Mouse (Mus musculus): Measurements from ENCODE around the gene Lrig2. TPM values are rescaled to one million over a fixed set of nuclear protein-coding genes. Genes with fewer than 3 reads are reported as not detected.
"Not testable (repeated sequence)": the region's sequence is repeated elsewhere in the genome, so short reads cannot be mapped to it uniquely, and the experiment has no call there.

Gene Lrig2
- polyA plus RNA-seq, 1 experiment from 2014 or later = 6.4 TPM

- Histone ChIP-seq H3K9me3 (ENCODE audit: control insufficient read depth) (no peaks in the 10 kb centered on the region), H3K4me1 (replicated peaks; ENCODE audit: control insufficient read depth, insufficient read depth, low read length) (no peaks in the 10 kb centered on the region), H3K4me3 (ENCODE audit: low read depth, low read length) (peak overlapping the region; percentile 21; the same call in 1 of the 2 replicates), H3K9ac (ENCODE audit: low read depth, low read length) (0 out of 2 replicates have a peak overlapping the region, but pooled peaks have one; percentile 7), H3K36me3 (ENCODE audit: control insufficient read depth, insufficient read depth) (no peaks in the 10 kb centered on the region), H3K4me2 (replicated peaks; ENCODE audit: low read depth) (peak overlapping the region; percentile 55), H3K27me3 (replicated peaks; ENCODE audit: control insufficient read depth, insufficient read depth, low read length) (no peaks in the 10 kb centered on the region), H3K27ac (ENCODE audit: low read depth, low read length) (no peak overlapping the region)
- ATAC-seq = no peak
- WGBS = 5% methylated on average over 9 of the region's 9 CpGs
- TF ChIP-seq CTCF (IDR thresholded peaks at IDR 0.05; ENCODE audit: low read depth) = 0 out of 2 replicates have a peak, but pooled peaks have one; percentile 15
Measured at GRCm38 (mm10) chr3:104434246-104434696, 77.4 kb downstream of the Lrig2 start.

GRCm38 (mm10) chr3:104432651-104433050, 79.1 kb downstream of the Lrig2 start:
- 70% methylated on average over 6 of the region's 6 CpGs for WGBS

DNA sequence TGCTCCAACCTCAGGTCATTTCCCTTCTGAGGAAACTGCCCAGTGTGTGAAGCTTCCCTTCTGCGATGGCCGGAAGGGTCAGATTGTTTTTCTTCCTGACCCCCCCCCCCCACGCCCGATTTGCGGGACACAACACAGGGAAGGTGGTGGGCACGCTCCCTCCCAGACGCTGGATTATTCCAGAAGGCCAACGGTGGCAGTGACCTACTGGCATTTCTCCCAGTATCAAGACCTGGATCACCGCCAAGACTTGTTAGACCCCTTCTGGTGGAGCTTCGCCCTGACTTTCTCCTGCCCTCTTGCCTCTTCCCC, 79.9 kb downstream of the Lrig2 start:
- ATAC-seq = no peak
- H3K27ac ChIP-seq (ENCODE audit: low read depth, low read length) = no peak overlapping the region
- H3K4me1 ChIP-seq (replicated peaks; ENCODE audit: control insufficient read depth, insufficient read depth, low read length) = no peaks in the 10 kb centered on the region
- no peak overlapping the region for H3K4me2 ChIP-seq (replicated peaks; ENCODE audit: low read depth)
- no peaks in the 10 kb centered on the region for H3K27me3 ChIP-seq (replicated peaks; ENCODE audit: control insufficient read depth, insufficient read depth, low read length)
- no peak overlapping the region for H3K9ac ChIP-seq (ENCODE audit: low read depth, low read length)
- TF ChIP-seq CTCF (IDR thresholded peaks at IDR 0.05; ENCODE audit: low read depth) = no peak
- no peaks in the 10 kb centered on the region for H3K9me3 ChIP-seq (ENCODE audit: control insufficient read depth)
- WGBS = 40% methylated on average over 10 of the region's 10 CpGs
- H3K4me3 ChIP-seq (ENCODE audit: low read depth, low read length) = no peak overlapping the region
- no peaks in the 10 kb centered on the region for H3K36me3 ChIP-seq (ENCODE audit: control insufficient read depth, insufficient read depth)

More at GRCm38 (mm10) chr3:104432651-104433050, 79.1 kb downstream of the Lrig2 start:
- Histone ChIP-seq H3K4me1 (replicated peaks; ENCODE audit: control insufficient read depth, insufficient read depth, low read length) (no peaks in the 10 kb centered on the region), H3K4me3 (ENCODE audit: low read depth, low read length) (no peak overlapping the region), H3K36me3 (ENCODE audit: control insufficient read depth, insufficient read depth) (no peaks in the 10 kb centered on the region), H3K27me3 (replicated peaks; ENCODE audit: control insufficient read depth, insufficient read depth, low read length) (no peaks in the 10 kb centered on the region), H3K4me2 (replicated peaks; ENCODE audit: low read depth) (no peak overlapping the region), H3K9me3 (ENCODE audit: control insufficient read depth) (no peaks in the 10 kb centered on the region), H3K27ac (ENCODE audit: low read depth, low read length) (no peak overlapping the region), H3K9ac (ENCODE audit: low read depth, low read length) (no peak overlapping the region)
- no peak for TF ChIP-seq CTCF (IDR thresholded peaks at IDR 0.05; ENCODE audit: low read depth)
- ATAC-seq = no peak

DNA sequence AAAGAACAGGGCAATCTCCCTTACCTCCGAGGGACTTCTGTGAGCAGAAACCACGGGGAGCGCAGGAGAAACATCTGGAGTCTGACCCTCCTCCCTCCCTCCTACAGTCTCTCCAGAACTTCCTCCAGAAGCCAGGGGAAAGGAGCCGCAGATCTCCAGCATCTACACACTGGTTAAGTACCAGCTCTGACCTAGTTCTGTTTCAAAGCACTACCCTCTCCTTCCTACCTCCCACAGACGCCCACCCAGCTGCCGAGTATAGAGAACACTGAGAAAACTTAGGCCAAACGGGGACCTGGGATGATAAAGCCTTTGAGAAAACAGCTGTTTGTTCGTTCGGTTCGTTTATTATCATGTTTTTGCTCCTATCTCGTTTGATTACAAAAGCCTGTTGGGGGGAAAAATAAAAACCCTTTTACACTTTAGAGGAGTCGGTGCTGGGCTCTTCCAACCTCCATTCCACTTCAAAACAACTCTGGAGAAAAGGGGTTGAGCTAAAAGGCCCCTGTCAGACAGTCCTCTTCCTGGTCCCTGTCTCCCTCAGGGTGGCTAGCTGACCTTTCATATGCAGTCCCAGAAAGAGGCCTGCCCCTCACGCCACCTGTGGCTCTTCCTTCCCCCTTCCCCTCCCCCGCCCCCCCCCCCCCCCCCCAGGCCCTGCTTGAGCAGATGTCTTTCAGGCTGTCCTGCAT, 80.4 kb downstream of the Lrig2 start:
- Histone ChIP-seq H3K36me3 (ENCODE audit: control insufficient read depth, insufficient read depth) (no peaks in the 10 kb centered on the region), H3K27ac (ENCODE audit: low read depth, low read length) (no peak overlapping the region), H3K27me3 (replicated peaks; ENCODE audit: control insufficient read depth, insufficient read depth, low read length) (no peaks in the 10 kb centered on the region), H3K9ac (ENCODE audit: low read depth, low read length) (no peak overlapping the region), H3K9me3 (ENCODE audit: control insufficient read depth) (no peaks in the 10 kb centered on the region), H3K4me1 (replicated peaks; ENCODE audit: control insufficient read depth, insufficient read depth, low read length) (no peaks in the 10 kb centered on the region), H3K4me2 (replicated peaks; ENCODE audit: low read depth) (no peak overlapping the region), H3K4me3 (ENCODE audit: low read depth, low read length) (no peak overlapping the region)
- no peak for TF ChIP-seq CTCF (IDR thresholded peaks at IDR 0.05; ENCODE audit: low read depth)
- WGBS = 32% methylated on average over 14 of the region's 14 CpGs
- no peak for ATAC-seq

DNA sequence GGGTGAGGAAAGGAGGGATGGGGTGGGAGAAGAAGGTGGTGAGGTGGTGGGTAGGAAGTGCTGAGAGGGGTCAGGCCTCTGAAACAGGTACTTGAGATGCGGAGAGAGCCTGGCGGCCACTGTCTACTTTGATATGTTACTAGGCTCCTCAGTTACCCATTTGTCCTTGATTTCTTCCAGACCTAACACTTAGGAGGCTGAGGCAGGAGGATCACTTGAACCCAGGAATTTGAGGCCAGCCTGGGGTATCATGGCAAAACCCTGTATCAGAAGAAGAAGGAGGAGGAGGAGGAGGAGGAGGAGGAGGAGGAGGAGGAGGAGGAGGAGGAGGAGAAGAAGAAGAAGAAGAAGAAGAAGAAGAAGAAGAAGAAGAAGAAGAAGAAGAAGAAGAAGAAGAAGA, 84.4 kb downstream of the Lrig2 start:
- H3K4me1 ChIP-seq (replicated peaks; ENCODE audit: control insufficient read depth, insufficient read depth, low read length); H3K4me2 ChIP-seq (replicated peaks; ENCODE audit: low read depth); H3K27ac ChIP-seq (ENCODE audit: low read depth, low read length); H3K27me3 ChIP-seq (replicated peaks; ENCODE audit: control insufficient read depth, insufficient read depth, low read length); H3K9ac ChIP-seq (ENCODE audit: low read depth, low read length); ATAC-seq; H3K9me3 ChIP-seq (ENCODE audit: control insufficient read depth); H3K4me3 ChIP-seq (ENCODE audit: low read depth, low read length); H3K36me3 ChIP-seq (ENCODE audit: control insufficient read depth, insufficient read depth): not testable (repeated sequence)
- 90% methylated on average over 2 of the region's 2 CpGs for WGBS

GRCm38 (mm10) chr3:104424346-104424745, 87.4 kb downstream of the Lrig2 start:
- Histone ChIP-seq H3K27me3 (replicated peaks; ENCODE audit: control insufficient read depth, insufficient read depth, low read length) (no peaks in the 10 kb centered on the region), H3K9ac (ENCODE audit: low read depth, low read length) (no peak overlapping the region), H3K4me3 (ENCODE audit: low read depth, low read length) (no peak overlapping the region), H3K4me2 (replicated peaks; ENCODE audit: low read depth) (no peak overlapping the region), H3K36me3 (ENCODE audit: control insufficient read depth, insufficient read depth) (no peaks in the 10 kb centered on the region), H3K4me1 (replicated peaks; ENCODE audit: control insufficient read depth, insufficient read depth, low read length) (no peaks in the 10 kb centered on the region), H3K27ac (ENCODE audit: low read depth, low read length) (no peak overlapping the region), H3K9me3 (ENCODE audit: control insufficient read depth) (no peaks in the 10 kb centered on the region)
- no peak for TF ChIP-seq CTCF (IDR thresholded peaks at IDR 0.05; ENCODE audit: low read depth)
- 65% methylated on average over 7 of the region's 7 CpGs for WGBS
- no peak for ATAC-seq
